Comparison of ENCODE assay signal across 9 mouse cellular contexts in the genomic region with DNA sequence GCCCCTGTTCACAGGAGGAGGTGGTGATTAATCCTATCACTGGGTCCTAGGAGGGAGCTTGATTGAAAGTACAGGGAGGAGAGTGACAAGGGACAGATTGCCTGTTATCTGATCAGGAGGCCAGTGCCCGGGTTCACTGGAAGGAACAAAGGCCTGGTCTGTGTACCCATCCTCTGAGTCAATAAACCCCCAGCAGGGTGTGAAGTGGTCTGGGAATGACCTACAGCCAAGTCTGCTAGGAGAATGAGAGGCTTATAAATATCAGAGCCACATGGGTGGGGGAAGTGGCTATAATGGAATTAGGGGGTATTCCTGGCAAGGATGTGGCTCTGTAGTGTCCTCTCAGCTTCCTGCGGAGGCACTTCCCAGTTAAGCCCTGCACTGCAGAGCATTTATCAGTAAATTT.
DNase-seq lines count a peak whose midpoint lies in the region; ATAC-seq lines count a peak whose summit lies in the region.
"Had no signal": no experiment of that assay in that cellular context is flagged by ENCODE, and none has a peak within 500 bp of the region (broad histone marks: within the 10 kb centered on the region; RNA-seq: fewer than 3 reads in every experiment).

No protein-coding gene starts in this region.

- no peak for ATAC-seq in hindbrain, embryonic 13.5 days (ENCODE audit: low FRiP score)
- ATAC-seq in intestine, embryonic 16.5 days, result peak; percentile 73
- no peak for ATAC-seq in midbrain, embryonic 14.5 days (ENCODE audit: low FRiP score, low TSS enrichment)
- no peak for ATAC-seq in erythroblast, adult 5-6 weeks (replicated peaks; ENCODE audit: low FRiP score, poor library complexity, severe bottlenecking)

- no peak overlapping the region for H3K4me3 ChIP-seq in hindbrain, embryonic 10.5 days
- H3K4me3 ChIP-seq in hindbrain, embryonic 13.5 days, result no peak overlapping the region
- no peak overlapping the region for H3K4me3 ChIP-seq in intestine, embryonic 16.5 days (ENCODE audit: low read length)
- H3K4me3 ChIP-seq in midbrain, embryonic 14.5 days (replicated peaks; ENCODE audit: low read depth, low read length), result no peak overlapping the region
- H3K4me3 ChIP-seq: lung, embryonic 15.5 days had no signal

- peak overlapping the region; percentile 45; the same call in 1 of the 2 replicates for H3K27ac ChIP-seq in hindbrain, embryonic 10.5 days
- no peak overlapping the region for H3K27ac ChIP-seq in hindbrain, embryonic 13.5 days
- no peak overlapping the region for H3K27ac ChIP-seq in intestine, embryonic 16.5 days (ENCODE audit: low read length)
- no peak overlapping the region for H3K27ac ChIP-seq in midbrain, embryonic 14.5 days (replicated peaks; ENCODE audit: low read depth, low read length)
- H3K27ac ChIP-seq: lung, embryonic 15.5 days had no signal

- no peak overlapping the region for H3K9ac ChIP-seq in hindbrain, embryonic 13.5 days
- H3K9ac ChIP-seq in intestine, embryonic 16.5 days (ENCODE audit: low read depth, low read length), result no peak overlapping the region
- no peak overlapping the region for H3K9ac ChIP-seq in midbrain, embryonic 14.5 days (replicated peaks; ENCODE audit: low read length)
- H3K9ac ChIP-seq: lung, embryonic 15.5 days had no signal

- H3K4me2 ChIP-seq in hindbrain, embryonic 13.5 days, result no peak overlapping the region
- H3K4me2 ChIP-seq in intestine, embryonic 16.5 days (ENCODE audit: low read depth, low read length), result no peak overlapping the region
- no peak overlapping the region for H3K4me2 ChIP-seq in midbrain, embryonic 14.5 days (ENCODE audit: low read length)
- H3K4me2 ChIP-seq: lung, embryonic 15.5 days had no signal

- 10% methylated on average over 2 of the region's 2 CpGs for WGBS in hindbrain, embryonic 10.5 days
- 12% methylated on average over 2 of the region's 2 CpGs for WGBS in hindbrain, embryonic 13.5 days
- WGBS in intestine, embryonic 16.5 days, result 14% methylated on average over 2 of the region's 2 CpGs
- WGBS in midbrain, embryonic 14.5 days, result 17% methylated on average over 2 of the region's 2 CpGs

- DNase-seq in hindbrain, embryonic 10.5 days (ENCODE audit: low spot score), result peak; percentile 52
- DNase-seq in adrenal gland, postnatal 36 days, result peak; percentile 15 to 27
- peak; percentile 14 for DNase-seq in midbrain, embryonic 14.5 days
- no peak for DNase-seq in right cerebral cortex, adult 2 months (ENCODE audit: low spot score in 2 of 2)
- DNase-seq: thymus, adult 18-20 months had no signal

- no peaks in the 10 kb centered on the region for H3K27me3 ChIP-seq in hindbrain, embryonic 10.5 days (ENCODE audit: insufficient read depth, poor library complexity, severe bottlenecking)
- no peaks in the 10 kb centered on the region for H3K27me3 ChIP-seq in hindbrain, embryonic 13.5 days
- H3K27me3 ChIP-seq in intestine, embryonic 16.5 days (replicated peaks; ENCODE audit: control insufficient read depth, insufficient read depth, low read length), result no peaks in the 10 kb centered on the region
- no peaks in the 10 kb centered on the region for H3K27me3 ChIP-seq in midbrain, embryonic 14.5 days (ENCODE audit: control insufficient read depth, insufficient read depth, low read length)
- H3K27me3 ChIP-seq: lung, embryonic 15.5 days had no signal

- peaks cover 19% of the 10 kb centered on the region for H3K4me1 ChIP-seq in hindbrain, embryonic 10.5 days (replicated peaks)
- peaks cover 12% of the 10 kb centered on the region for H3K4me1 ChIP-seq in hindbrain, embryonic 13.5 days (replicated peaks)
- no peaks in the 10 kb centered on the region for H3K4me1 ChIP-seq in intestine, embryonic 16.5 days (ENCODE audit: control insufficient read depth, insufficient read depth, low read length)
- 0 out of 2 replicates have a peak, but pooled peaks cover 4% of the 10 kb centered on the region for H3K4me1 ChIP-seq in midbrain, embryonic 14.5 days (ENCODE audit: control insufficient read depth, insufficient read depth, low read length)

- no peaks in the 10 kb centered on the region for H3K36me3 ChIP-seq in hindbrain, embryonic 10.5 days
- no peaks in the 10 kb centered on the region for H3K36me3 ChIP-seq in hindbrain, embryonic 13.5 days
- H3K36me3 ChIP-seq in intestine, embryonic 16.5 days (ENCODE audit: control insufficient read depth, insufficient read depth, low read length), result no peaks in the 10 kb centered on the region
- H3K36me3 ChIP-seq in midbrain, embryonic 14.5 days (ENCODE audit: control insufficient read depth, insufficient read depth, low read length), result no peaks in the 10 kb centered on the region
- H3K36me3 ChIP-seq: lung, embryonic 15.5 days had no signal

- no peaks in the 10 kb centered on the region for H3K9me3 ChIP-seq in hindbrain, embryonic 10.5 days
- H3K9me3 ChIP-seq in hindbrain, embryonic 13.5 days, result no peaks in the 10 kb centered on the region
- H3K9me3 ChIP-seq in intestine, embryonic 16.5 days (ENCODE audit: control insufficient read depth, low read length), result no peaks in the 10 kb centered on the region
- H3K9me3 ChIP-seq in midbrain, embryonic 14.5 days (ENCODE audit: control insufficient read depth, low read length), result no peaks in the 10 kb centered on the region
- H3K9me3 ChIP-seq: lung, embryonic 15.5 days had no signal

Comparison
In these comparisons a context has a peak if more than half of its experiments do, and no peak if none do; other contexts are left out.
1. DNase-seq: peak in hindbrain, embryonic 10.5 days (single experiment), adrenal gland, postnatal 36 days (2 of 2) and midbrain, embryonic 14.5 days (single experiment); none in right cerebral cortex, adult 2 months (0 of 2).